Mouse (Mus musculus) cerebellum, adult 2 months (tissue): Measurements from ENCODE around the gene 5730522E02Rik. TPM values are rescaled to one million over a fixed set of nuclear protein-coding genes. Genes with fewer than 3 reads are reported as not detected.

Experiments used
- DNase-seq, 2 experiments: peaks; one replicate each; pipeline ENCODE4 v3.0.0; 2021
- H3K27ac ChIP-seq: fragments of 200-500 bp; 2 replicates; pipeline ENCODE4 v1.5.1; 2012; ENCODE audit warnings: low read length, control low read depth, inconsistent platforms; ENCODE audit not compliant: insufficient read depth
- H3K27me3 ChIP-seq: fragments of 200-500 bp; 2 replicates; pipeline ENCODE4 v1.6.1; 2012; ENCODE audit warnings: inconsistent platforms, mild to moderate bottlenecking, low read length, moderate library complexity; ENCODE audit not compliant: control insufficient read depth, insufficient read depth
- H3K4me1 ChIP-seq: fragments of 200-500 bp; 2 replicates; pipeline ENCODE4 v1.6.1; 2011; ENCODE audit warnings: low read length; ENCODE audit not compliant: control insufficient read depth, insufficient read depth
- H3K4me3 ChIP-seq: fragments of 200-500 bp; replicated peaks from 2 replicates; pipeline ENCODE3; 2011; ENCODE audit warnings: mild to moderate bottlenecking, low read depth, low read length, control low read depth; ENCODE audit not compliant: insufficient read depth
- CTCF ChIP-seq: fragments of 200-500 bp; IDR thresholded peaks from 2 replicates; pipeline ENCODE4 v1.5.1; 2011; ENCODE audit warnings: low read depth, mild to moderate bottlenecking, control low read depth, low read length, moderate library complexity, borderline replicate concordance; ENCODE audit not compliant: insufficient read depth
- POLR2A ChIP-seq: fragments of 200-500 bp; IDR thresholded peaks from 2 replicates; pipeline ENCODE4 v1.6.1; 2011; ENCODE audit warnings: low read length, control low read depth, borderline replicate concordance; ENCODE audit not compliant: insufficient read depth
- WGBS: fragments of 180-500 bp; shearing (Covaris S2); methylation state at CpG from one replicate; pipeline ENCODE4 v1.1.7; 2018; 5-methylcytosine and 5-hydroxymethylcytosine counted together
- polyA plus RNA-seq: library from polyadenylated mRNA; depleted of rRNA; stranded (reverse); fragments of >200 nt; gene quantifications from 2 replicates; pipeline ENCODE4 v1.2.3, GENCODE M21; 2012

Gene 5730522E02Rik
- polyA plus RNA-seq, 1 experiment: 1.4 TPM

DNA sequence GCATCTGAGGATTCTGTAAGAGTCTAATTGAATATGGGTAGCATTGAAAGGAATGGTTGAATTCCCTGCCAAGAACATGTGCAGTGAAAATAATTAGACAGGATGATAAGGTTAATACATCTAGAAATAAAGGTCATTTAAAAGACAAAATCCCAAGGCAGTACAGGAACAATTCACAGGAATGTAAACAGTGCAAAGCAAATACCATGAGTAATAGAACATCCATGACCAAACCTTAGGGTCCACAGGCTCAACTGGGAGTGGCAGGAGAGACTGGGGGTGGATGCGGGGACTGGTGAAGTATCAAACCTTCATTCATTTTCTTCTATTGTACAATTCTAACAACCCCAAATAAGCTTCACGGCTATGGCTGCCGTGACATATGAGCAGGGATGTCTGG lies 536.4 kb downstream of the 5730522E02Rik start:
- H3K27ac ChIP-seq: no peak overlapping the region
- H3K27me3 ChIP-seq: no peaks in the 10 kb centered on the region
- 92% methylated on average over 3 of the region's 3 CpGs for WGBS
- TF ChIP-seq POLR2A: no peak
- no peak for DNase-seq
- no peak overlapping the region for H3K4me3 ChIP-seq
- H3K4me1 ChIP-seq: no peaks in the 10 kb centered on the region

- WGBS: 71% methylated on average over 4 of the region's 4 CpGs
- Histone ChIP-seq H3K4me3 (no peak overlapping the region), H3K4me1 (no peaks in the 10 kb centered on the region), H3K27me3 (no peaks in the 10 kb centered on the region), H3K27ac (no peak overlapping the region)
- TF ChIP-seq CTCF (no peak), POLR2A (no peak)
- no peak for DNase-seq
These were observed 540.5 kb downstream of the 5730522E02Rik start for GRCm38 (mm10) chr11:25670018-25670417.

DNA sequence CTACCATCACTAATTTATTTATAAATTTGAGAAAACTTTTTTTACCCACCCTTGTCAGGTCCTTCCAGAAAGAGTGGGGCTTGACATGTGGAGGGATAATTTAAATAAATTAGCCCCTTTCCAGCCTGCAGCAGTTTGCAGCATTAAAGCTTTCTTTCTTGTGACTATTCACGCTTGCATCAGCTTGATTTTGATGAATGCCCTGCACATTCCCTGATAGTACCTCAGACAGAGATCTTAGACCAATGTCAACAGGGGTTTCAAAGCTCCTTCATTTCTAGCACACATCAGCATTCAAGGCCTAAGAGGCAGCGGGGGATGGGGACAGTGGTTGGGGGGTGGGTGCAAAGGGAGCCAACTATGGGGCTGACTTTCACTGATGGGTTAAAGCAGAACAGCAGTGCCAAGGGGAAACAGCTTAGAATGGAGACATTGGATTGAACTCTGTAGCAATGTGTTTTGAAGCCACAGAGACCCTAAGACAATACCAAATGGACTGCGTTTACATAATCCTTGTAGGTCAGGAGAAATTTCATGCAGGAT lies 545.9 kb downstream of the 5730522E02Rik start:
- no peak for DNase-seq
- H3K4me3 ChIP-seq: no peak overlapping the region
- 81% methylated on average over 3 of the region's 3 CpGs for WGBS
- H3K27ac ChIP-seq: no peak overlapping the region
- no peak for TF ChIP-seq CTCF
- TF ChIP-seq POLR2A: no peak
- no peaks in the 10 kb centered on the region for H3K27me3 ChIP-seq
- no peaks in the 10 kb centered on the region for H3K4me1 ChIP-seq

DNA sequence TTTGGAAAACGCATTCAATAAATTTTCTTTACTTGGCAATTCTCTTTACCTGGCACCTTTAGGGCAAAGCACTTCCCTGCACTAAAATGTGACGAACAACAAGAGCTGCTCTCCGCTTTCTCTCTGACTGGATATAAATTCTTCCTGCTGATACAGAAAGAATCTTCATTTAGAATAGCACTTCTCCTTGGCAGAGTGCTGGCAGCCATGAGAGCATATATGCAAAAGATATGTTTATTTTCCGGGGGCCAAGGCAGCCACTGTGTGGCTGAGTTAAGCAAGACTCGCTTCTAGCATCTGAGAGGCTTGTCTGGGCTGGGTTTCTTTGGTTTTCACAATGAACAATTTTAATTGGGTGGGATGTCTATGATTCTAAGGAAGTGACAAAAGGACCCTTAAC lies 564.3 kb downstream of the 5730522E02Rik start:
- H3K4me1 ChIP-seq: peaks cover 4% of the 10 kb centered on the region; the same call in 1 of the 2 replicates
- no peak overlapping the region for H3K27ac ChIP-seq
- H3K27me3 ChIP-seq: no peaks in the 10 kb centered on the region
- no peak for DNase-seq
- no peak for TF ChIP-seq POLR2A
- TF ChIP-seq CTCF: no peak
- 89% methylated on average over 5 of the region's 5 CpGs for WGBS
- H3K4me3 ChIP-seq: no peak overlapping the region

DNA sequence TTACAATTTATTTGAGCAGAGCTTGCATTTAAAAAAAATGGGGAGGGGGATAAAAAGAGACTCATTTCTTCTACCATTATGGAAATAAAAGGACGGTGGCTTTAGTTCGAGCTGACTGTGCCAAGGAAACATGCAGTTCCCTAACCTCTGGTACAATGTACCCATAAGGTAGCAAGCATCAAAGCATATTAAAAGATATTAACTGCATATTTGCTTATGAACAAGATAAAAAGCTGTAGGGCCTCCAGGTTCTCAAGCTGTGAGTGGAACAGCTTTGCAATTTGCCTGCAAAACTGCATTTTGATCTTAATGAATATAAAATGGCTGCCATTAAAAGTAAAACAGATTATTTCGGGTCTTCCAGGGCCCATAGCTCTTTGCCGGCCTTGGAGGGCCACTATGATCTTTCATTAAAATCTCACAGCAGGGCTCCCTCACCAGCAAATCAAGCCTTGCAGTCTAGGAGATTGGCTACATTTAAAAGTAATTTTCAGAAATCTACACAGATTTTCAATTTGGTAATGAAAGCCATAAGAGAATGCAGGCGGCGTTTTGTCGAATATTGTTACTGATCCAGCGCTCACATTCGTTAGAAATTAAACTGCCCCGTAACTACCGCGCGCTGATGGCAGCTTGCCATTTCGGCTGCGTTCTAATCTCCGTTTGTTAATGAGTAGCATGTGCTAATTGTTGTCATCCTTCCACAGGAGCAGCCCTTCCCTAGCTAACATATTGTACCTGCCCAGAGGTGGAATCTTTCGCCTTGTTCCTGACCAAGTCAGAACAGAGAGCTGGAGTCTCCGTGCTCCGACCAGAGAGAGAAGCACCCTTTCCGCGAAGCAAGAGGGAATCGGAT lies 565.6 kb downstream of the 5730522E02Rik start:
- 40% methylated on average over 22 of the region's 22 CpGs for WGBS
- DNase-seq: no peak
- Histone ChIP-seq H3K4me3 (no peak overlapping the region), H3K27me3 (no peaks in the 10 kb centered on the region), H3K27ac (no peak overlapping the region), H3K4me1 (peaks cover 4% of the 10 kb centered on the region; the same call in 1 of the 2 replicates)
- TF ChIP-seq CTCF (no peak), POLR2A (no peak)

GRCm38 (mm10) chr11:25606886-25607285 lies 603.7 kb downstream of the 5730522E02Rik start:
- no peak overlapping the region for H3K4me3 ChIP-seq
- no peak for DNase-seq
- TF ChIP-seq POLR2A (no peak), CTCF (no peak)
- H3K4me1 ChIP-seq: no peaks in the 10 kb centered on the region
- no peak overlapping the region for H3K27ac ChIP-seq
- 20% methylated on average over 2 of the region's 2 CpGs for WGBS
- no peaks in the 10 kb centered on the region for H3K27me3 ChIP-seq

- Histone ChIP-seq H3K27ac (no peak overlapping the region), H3K4me1 (no peaks in the 10 kb centered on the region), H3K27me3 (no peaks in the 10 kb centered on the region; the same call in 1 of the 2 replicates), H3K4me3 (no peak overlapping the region)
- WGBS: 84% methylated on average over 5 of the region's 5 CpGs
- DNase-seq: no peak
- TF ChIP-seq POLR2A (no peak), CTCF (no peak)
These were observed 610.5 kb downstream of the 5730522E02Rik start for GRCm38 (mm10) chr11:25600030-25600429.

DNA sequence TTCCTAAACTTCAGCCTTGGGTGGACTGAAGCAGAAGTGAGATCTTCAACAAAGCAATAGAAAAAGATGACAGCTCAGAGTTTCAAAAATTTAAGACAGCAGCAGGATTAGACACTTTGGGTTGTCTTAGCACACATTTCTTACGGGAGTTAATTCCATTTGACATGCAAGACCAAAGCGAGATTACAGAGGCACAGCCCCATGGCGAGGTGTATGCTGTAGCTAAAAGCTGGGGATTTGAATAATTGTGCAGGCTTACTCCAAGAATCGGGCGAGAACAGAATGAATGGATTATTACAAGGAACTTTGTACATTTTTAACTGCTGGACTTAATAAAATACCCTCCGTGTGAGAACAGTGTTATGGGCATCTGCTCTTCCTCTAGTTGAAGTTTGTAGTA lies 615.3 kb downstream of the 5730522E02Rik start:
- WGBS: 33% methylated on average over 6 of the region's 6 CpGs
- TF ChIP-seq POLR2A: no peak
- TF ChIP-seq CTCF: no peak
- Histone ChIP-seq H3K4me3 (no peak overlapping the region), H3K27me3 (no peaks in the 10 kb centered on the region; the same call in 1 of the 2 replicates), H3K4me1 (no peaks in the 10 kb centered on the region), H3K27ac (no peak overlapping the region)
- DNase-seq: no peak
